Mouse (Mus musculus) stomach, postnatal 0 days (tissue): ENCODE measurements around the gene Pik3cd.

Experiments used
- CTCF ChIP-seq: IDR thresholded peaks from 2 replicates; pipeline ENCODE4 v1.5.1; 2016; ENCODE audit warnings: antibody characterized with exemption, low read depth, mild to moderate bottlenecking, moderate library complexity
- EP300 ChIP-seq: optimal IDR thresholded peaks from 2 replicates; pipeline ENCODE3; 2016; ENCODE audit warnings: antibody characterized with exemption

- TF ChIP-seq EP300 = no peak
- TF ChIP-seq CTCF = no peak
Observed at GRCm38 (mm10) chr4:149714542-149714941, 12.2 kb upstream of the Pik3cd start.
